Mouse (Mus musculus): ENCODE measurements around the gene Olfr1225. TPM values are rescaled to one million over a fixed set of nuclear protein-coding genes. Genes with fewer than 3 reads are reported as not detected.

The Olfr1225 gene
- polyA plus RNA-seq (2015; fragmentation: Nextera tagmentation; extraction: Ambion mirVana) = not detected in 2 replicates

DNA sequence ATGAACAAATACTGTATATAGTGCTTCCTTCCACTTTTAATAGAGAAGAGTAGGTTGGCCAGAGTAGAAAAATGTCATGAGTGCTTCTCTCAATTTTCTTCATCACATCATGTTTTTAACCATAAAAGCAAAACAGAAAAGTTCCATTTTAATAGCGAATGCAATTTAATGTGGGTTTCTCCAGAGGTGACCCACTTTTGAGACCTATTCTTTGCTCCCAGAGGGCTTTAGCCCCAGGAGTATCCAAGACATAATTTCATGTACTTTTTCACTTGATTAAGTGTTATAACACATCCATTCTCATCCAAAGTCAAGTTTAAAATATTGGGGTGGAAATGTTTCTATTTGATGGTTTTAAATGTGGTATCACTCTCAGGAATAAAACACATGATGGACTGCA lies at the start of gene Olfr1225:
Olfr1225 (minus strand) TSS at position 101 of the 400 bp plus-strand sequence.

DNA sequence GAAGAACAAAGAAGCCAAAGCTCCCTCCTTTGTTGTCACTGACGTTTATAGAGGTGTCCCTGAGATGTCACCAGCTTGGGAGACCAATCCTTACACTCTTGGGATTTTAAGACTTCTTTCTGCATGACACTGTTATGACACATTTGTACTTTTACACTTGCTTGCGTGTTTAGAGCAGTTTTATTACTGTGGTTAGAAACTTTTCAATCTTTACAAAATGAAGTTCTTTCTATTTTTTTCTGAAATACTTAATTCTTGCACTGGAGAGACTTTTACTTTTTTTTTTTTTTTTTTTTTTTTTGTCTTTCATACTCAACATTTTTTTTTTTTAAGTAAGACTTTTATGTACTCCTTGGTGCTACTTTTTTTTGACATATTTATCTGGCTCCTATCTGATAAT lies 25.5 kb upstream of the Olfr1225 start, which contains the start of gene Olfr1226:
Olfr1226 (minus strand) TSS at position 101 of the 400 bp plus-strand sequence.

DNA sequence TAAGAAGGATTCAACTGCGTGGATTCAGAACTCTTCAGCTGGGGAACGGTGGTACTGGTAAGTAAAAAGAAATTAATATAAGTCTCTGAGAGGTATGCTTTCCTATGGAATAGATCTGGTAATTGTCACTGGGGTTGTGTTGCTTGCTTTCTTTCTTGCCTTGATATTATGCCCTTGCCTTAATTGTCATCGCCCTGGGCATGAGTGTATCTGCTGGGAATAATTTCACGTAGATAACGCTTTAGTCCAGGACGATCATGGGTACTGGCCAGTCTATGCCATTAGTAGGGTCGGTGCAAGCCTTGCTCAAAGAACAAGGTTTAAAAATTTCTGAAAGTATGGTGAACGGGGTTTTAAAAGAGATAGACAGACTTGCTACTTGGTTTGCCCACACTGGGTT lies 10.5 kb downstream of the Olfr1225 start, which contains the start of gene Olfr1224-ps1:
Olfr1224-ps1 (minus strand) TSS at position 101 of the 400 bp plus-strand sequence.

DNA sequence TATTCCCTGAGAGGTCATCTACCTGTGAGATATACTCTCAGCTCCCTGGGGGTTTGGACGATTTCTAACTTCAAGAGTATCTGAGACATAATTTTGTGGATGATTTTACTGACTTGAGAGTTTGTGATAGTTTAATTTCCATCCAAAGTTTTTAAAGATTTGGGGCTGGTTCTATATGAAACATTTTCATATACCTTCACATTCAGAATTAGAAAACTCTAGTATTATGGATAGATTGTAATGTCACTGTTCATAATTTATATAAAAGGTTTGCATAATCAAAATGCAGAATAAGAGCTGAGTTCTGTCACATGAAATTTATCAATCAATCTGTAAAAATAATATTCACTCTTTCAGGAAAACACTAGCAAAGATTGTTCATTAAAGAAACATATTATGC lies 23.0 kb downstream of the Olfr1225 start, which contains the start of gene Olfr1223:
Olfr1223 (minus strand) TSS at position 101 of the 400 bp plus-strand sequence.

DNA sequence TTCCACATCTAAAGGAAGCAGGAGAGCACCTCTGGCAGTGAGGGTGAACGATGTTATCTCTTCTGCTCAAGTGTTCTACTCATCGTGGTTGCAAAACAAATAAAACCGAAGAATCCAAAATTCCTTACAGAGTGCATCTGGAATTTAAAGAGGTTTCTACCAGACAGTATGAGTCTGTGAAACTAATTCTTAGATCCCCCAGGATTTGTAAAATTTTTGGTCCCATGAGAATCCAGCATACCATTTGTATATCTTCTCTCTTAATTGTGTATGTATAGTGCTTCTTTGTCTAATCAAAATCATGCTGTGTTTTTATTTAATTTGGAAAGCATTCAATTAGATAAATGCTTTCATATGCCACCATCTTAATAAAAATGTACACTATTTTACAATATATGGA lies 41.5 kb downstream of the Olfr1225 start, which contains the start of gene Olfr1222:
Olfr1222 (minus strand) TSS at position 101 of the 400 bp plus-strand sequence.

Other genes starting within 250 kb of the Olfr1225 start
- not detected in 2 replicates for gene Olfr1211, start 236.6 kb downstream of the Olfr1225 start, polyA plus RNA-seq (2015; fragmentation: Nextera tagmentation; extraction: Ambion mirVana)
- not detected in 2 replicates for gene Olfr1212, start 220.7 kb downstream of the Olfr1225 start, polyA plus RNA-seq (2015; fragmentation: Nextera tagmentation; extraction: Ambion mirVana)
- not detected in 2 replicates for gene Gm13762, start 194.4 kb downstream of the Olfr1225 start, polyA plus RNA-seq (2015; fragmentation: Nextera tagmentation; extraction: Ambion mirVana)
- gene Olfr1214, start 182.0 kb downstream of the Olfr1225 start, polyA plus RNA-seq (2015; fragmentation: Nextera tagmentation; extraction: Ambion mirVana) = not detected in 2 replicates
- not detected in 2 replicates for gene Olfr1215, start 167.7 kb downstream of the Olfr1225 start, polyA plus RNA-seq (2015; fragmentation: Nextera tagmentation; extraction: Ambion mirVana)
- not detected in 2 replicates for gene Olfr1216, start 156.3 kb downstream of the Olfr1225 start, polyA plus RNA-seq (2015; fragmentation: Nextera tagmentation; extraction: Ambion mirVana)
- gene Olfr1217, start 142.6 kb downstream of the Olfr1225 start, polyA plus RNA-seq (2015; fragmentation: Nextera tagmentation; extraction: Ambion mirVana) = not detected in 2 replicates
- gene Olfr1218, start 113.5 kb downstream of the Olfr1225 start, polyA plus RNA-seq (2015; fragmentation: Nextera tagmentation; extraction: Ambion mirVana) = not detected in 2 replicates
- gene Olfr1219, start 91.2 kb downstream of the Olfr1225 start, polyA plus RNA-seq (2015; fragmentation: Nextera tagmentation; extraction: Ambion mirVana) = not detected in 2 replicates
- not detected in 2 replicates for gene Olfr1220, start 67.8 kb downstream of the Olfr1225 start, polyA plus RNA-seq (2015; fragmentation: Nextera tagmentation; extraction: Ambion mirVana)
- gene Olfr1221, start 57.4 kb downstream of the Olfr1225 start, polyA plus RNA-seq (2015; fragmentation: Nextera tagmentation; extraction: Ambion mirVana) = not detected in 2 replicates
- gene Olfr1222, start 41.6 kb downstream of the Olfr1225 start, polyA plus RNA-seq (2015; fragmentation: Nextera tagmentation; extraction: Ambion mirVana) = not detected in 2 replicates
- not detected in 2 replicates for gene Olfr1223, start 23.1 kb downstream of the Olfr1225 start, polyA plus RNA-seq (2015; fragmentation: Nextera tagmentation; extraction: Ambion mirVana)
- gene Olfr1224-ps1, start 10.6 kb downstream of the Olfr1225 start, polyA plus RNA-seq (2015; fragmentation: Nextera tagmentation; extraction: Ambion mirVana) = not detected in 2 replicates
- gene Olfr1226, start 25.4 kb upstream of the Olfr1225 start, polyA plus RNA-seq (2015; fragmentation: Nextera tagmentation; extraction: Ambion mirVana) = not detected in 2 replicates
- gene Olfr1228, start 79.4 kb upstream of the Olfr1225 start, polyA plus RNA-seq (2015; fragmentation: Nextera tagmentation; extraction: Ambion mirVana) = not detected in 2 replicates
- gene Olfr1229, start 113.3 kb upstream of the Olfr1225 start, polyA plus RNA-seq (2015; fragmentation: Nextera tagmentation; extraction: Ambion mirVana) = not detected in 2 replicates
- gene Olfr1230, start 122.6 kb upstream of the Olfr1225 start, polyA plus RNA-seq (2015; fragmentation: Nextera tagmentation; extraction: Ambion mirVana) = not detected in 2 replicates
- gene Olfr1231, start 132.4 kb upstream of the Olfr1225 start, polyA plus RNA-seq (2015; fragmentation: Nextera tagmentation; extraction: Ambion mirVana) = not detected in 2 replicates
- not detected in 2 replicates for gene Olfr1232, start 155.0 kb upstream of the Olfr1225 start, polyA plus RNA-seq (2015; fragmentation: Nextera tagmentation; extraction: Ambion mirVana)
- not detected in 2 replicates for gene Olfr1233, start 167.7 kb upstream of the Olfr1225 start, polyA plus RNA-seq (2015; fragmentation: Nextera tagmentation; extraction: Ambion mirVana)
- not detected in 2 replicates for gene Olfr1234, start 190.2 kb upstream of the Olfr1225 start, polyA plus RNA-seq (2015; fragmentation: Nextera tagmentation; extraction: Ambion mirVana)
- gene Olfr1238, start 235.0 kb upstream of the Olfr1225 start, polyA plus RNA-seq (2015; fragmentation: Nextera tagmentation; extraction: Ambion mirVana) = not detected in 2 replicates
- not detected in 2 replicates for gene Olfr1239, start 245.7 kb upstream of the Olfr1225 start, polyA plus RNA-seq (2015; fragmentation: Nextera tagmentation; extraction: Ambion mirVana)

Measured in adrenal gland, postnatal 0 days (tissue).